Mouse (Mus musculus) embryonic facial prominence, embryonic 10.5 days (tissue): ENCODE results near the gene Tas2r143. TPM values are rescaled to one million over a fixed set of nuclear protein-coding genes. Genes with fewer than 3 reads are reported as not detected.

Source experiments
- DNase-seq: peaks from one replicate; pipeline ENCODE4 v3.0.0-alpha.2; 2017; ENCODE audit warnings: low spot score
- H3K27ac ChIP-seq: fragments of 300-500 bp; sonication (generic); replicated peaks from 2 replicates; pipeline ENCODE4 v1.5.1; 2016; ENCODE audit warnings: mild to moderate bottlenecking
- H3K27me3 ChIP-seq: fragments of 300-500 bp; sonication (generic); replicated peaks from 2 replicates; pipeline ENCODE4 v1.6.1; 2016; ENCODE audit warnings: low read depth, mild to moderate bottlenecking; ENCODE audit not compliant: poor library complexity, severe bottlenecking
- H3K36me3 ChIP-seq: fragments of 300-500 bp; sonication (generic); replicated peaks from 2 replicates; pipeline ENCODE4 v1.6.1; 2016; ENCODE audit warnings: mild to moderate bottlenecking, moderate library complexity
- H3K4me1 ChIP-seq: fragments of 300-500 bp; sonication (generic); 2 replicates; pipeline ENCODE4 v1.6.1; 2016
- H3K4me3 ChIP-seq: fragments of 300-500 bp; sonication (generic); 2 replicates; pipeline ENCODE4 v1.5.1; 2016; ENCODE audit warnings: mild to moderate bottlenecking, moderate library complexity
- H3K9me3 ChIP-seq: fragments of 300-500 bp; sonication (generic); 2 replicates; pipeline ENCODE4 v1.6.1; 2016; ENCODE audit warnings: mild to moderate bottlenecking
- WGBS: fragments of 180-500 bp; shearing (Covaris S2); methylation state at CpG from one replicate; pipeline ENCODE4 v1.1.7; 2016; 5-methylcytosine and 5-hydroxymethylcytosine counted together
- polyA plus RNA-seq: library from polyadenylated mRNA; unstranded; fragments of >200 nt; fragmentation: Nextera tagmentation; extraction: Ambion mirVana; gene quantifications from 2 replicates; pipeline ENCODE4 v1.2.1, GENCODE M21; 2016

The Tas2r143 gene
- polyA plus RNA-seq, 1 experiment from 2014 or later: not detected

GRCm38 (mm10) chr6:42383360-42383759 lies 16.7 kb upstream of the Tas2r143 start:
- Histone ChIP-seq H3K36me3 (no peaks in the 10 kb centered on the region), H3K27me3 (no peaks in the 10 kb centered on the region), H3K9me3 (no peaks in the 10 kb centered on the region), H3K4me1 (peaks cover 10% of the 10 kb centered on the region), H3K4me3 (no peak overlapping the region), H3K27ac (no peak overlapping the region)
- DNase-seq: no peak
- 90% methylated on average over 5 of the region's 5 CpGs for WGBS

DNA sequence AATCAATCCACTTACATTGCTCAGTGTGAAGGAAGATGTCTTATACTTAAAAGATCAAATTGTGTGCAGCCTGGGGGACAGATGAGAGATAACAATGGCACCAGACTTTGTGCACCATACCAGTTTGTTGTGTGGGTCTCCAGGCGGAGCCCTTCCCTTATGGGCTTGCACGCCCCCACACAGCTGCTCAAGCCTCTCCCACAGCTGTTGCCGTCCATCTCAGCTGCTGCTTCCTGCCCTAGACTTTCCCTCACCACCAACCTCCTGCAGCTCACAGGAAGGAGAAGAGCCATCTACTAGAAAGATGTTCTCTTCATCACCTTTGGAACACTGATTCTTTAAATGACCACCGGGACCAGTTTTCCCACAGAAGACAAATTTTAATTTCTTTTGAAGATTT lies 14.4 kb upstream of the Tas2r143 start:
- H3K27ac ChIP-seq: no peak overlapping the region
- WGBS: 84% methylated on average over 4 of the region's 4 CpGs
- H3K4me3 ChIP-seq: no peak overlapping the region
- no peaks in the 10 kb centered on the region for H3K27me3 ChIP-seq
- no peak for DNase-seq
- no peaks in the 10 kb centered on the region for H3K36me3 ChIP-seq
- no peaks in the 10 kb centered on the region for H3K9me3 ChIP-seq
- peaks cover 10% of the 10 kb centered on the region for H3K4me1 ChIP-seq

DNA sequence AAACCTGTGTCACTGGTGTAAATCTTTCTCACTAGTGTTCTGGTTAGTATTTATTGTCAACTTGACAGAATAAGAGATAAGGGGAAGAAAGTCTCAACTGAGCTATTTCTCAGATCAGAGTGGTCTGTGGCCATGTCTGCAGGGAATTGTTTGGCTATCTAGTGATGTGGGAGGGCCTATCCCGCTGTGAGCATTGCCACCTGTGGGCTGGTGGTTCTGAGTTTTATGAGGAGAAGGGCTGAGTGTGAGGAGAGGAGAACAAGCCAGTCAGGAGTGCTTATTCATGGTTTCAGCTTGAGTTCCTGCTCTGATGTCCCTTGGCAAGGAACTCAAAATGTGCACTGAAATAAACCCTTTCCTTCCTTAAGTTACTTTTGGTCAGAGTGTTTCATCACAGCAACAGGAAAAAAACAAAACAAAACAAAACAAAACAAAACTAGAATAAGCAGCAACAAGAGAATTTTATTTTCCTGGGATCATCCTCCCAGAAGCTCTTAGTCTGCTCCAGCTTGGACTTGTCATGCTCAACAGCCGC lies 8.2 kb upstream of the Tas2r143 start:
- Histone ChIP-seq H3K4me1 (no peaks in the 10 kb centered on the region), H3K27ac (no peak overlapping the region), H3K27me3 (no peaks in the 10 kb centered on the region), H3K9me3 (no peaks in the 10 kb centered on the region), H3K4me3 (no peak overlapping the region), H3K36me3 (no peaks in the 10 kb centered on the region)
- 60% methylated on average over 2 of the region's 2 CpGs for WGBS
- no peak for DNase-seq

- no peak for DNase-seq
- no peak overlapping the region for H3K27ac ChIP-seq
Observed at GRCm38 (mm10) chr6:42395960-42396809, 3.9 kb upstream of the Tas2r143 start.

DNA sequence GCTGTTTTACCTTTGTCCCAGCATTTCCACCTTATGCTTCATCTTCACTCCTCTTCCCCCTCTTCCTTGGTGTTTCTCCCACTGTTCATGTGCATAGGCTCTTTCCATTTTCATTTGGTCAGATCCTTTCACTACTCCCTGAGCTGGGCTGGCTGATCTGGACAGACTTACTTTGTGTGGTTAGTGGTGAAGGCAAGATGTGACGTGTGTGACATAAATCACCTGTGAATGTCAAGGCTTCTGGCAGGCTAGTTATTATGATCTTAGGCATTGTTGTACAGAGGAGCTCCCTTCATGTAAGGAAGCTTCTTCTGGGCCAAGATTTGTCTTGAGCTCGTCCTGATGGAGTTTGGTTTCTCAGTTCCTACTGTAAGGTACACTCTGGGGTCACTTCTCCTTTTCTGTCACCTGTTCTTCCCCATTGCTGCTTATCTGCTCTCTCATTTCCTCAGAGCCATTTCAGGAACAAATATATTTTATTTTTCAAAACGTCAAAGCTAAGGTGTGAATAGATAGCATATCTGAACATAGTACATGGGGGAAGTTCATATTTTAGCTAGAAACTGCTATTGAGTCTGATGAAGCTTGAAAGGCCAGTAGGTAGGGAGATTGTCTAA lies 2.9 kb upstream of the Tas2r143 start:
- no peak overlapping the region for H3K27ac ChIP-seq

More at GRCm38 (mm10) chr6:42395960-42396809, 3.9 kb upstream of the Tas2r143 start:
- H3K4me1 ChIP-seq: no peaks in the 10 kb centered on the region
- no peaks in the 10 kb centered on the region for H3K9me3 ChIP-seq
- no peak overlapping the region for H3K4me3 ChIP-seq
- no peaks in the 10 kb centered on the region for H3K27me3 ChIP-seq
- H3K36me3 ChIP-seq: no peaks in the 10 kb centered on the region
- 82% methylated on average over 9 of the region's 9 CpGs for WGBS

DNA sequence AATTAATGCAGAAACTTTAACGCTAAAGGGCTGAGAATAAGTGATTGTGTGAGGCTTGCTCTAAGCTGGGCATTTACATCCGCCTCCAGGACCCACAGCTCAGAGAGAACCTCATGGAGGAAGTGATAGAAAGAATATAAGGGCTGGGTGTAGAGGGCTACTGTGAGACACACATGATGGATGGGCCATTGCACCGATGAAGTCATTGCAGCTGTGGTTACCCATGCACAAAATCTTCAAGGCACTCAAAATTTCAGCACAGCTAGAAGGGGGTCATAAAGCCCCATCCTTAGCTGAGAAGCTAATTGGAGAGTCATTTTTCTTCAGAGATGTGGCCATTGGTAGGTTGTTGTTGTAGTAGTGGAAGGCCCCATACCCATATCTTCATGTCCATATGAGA lies 1.8 kb upstream of the Tas2r143 start:
- Histone ChIP-seq H3K27ac (no peak overlapping the region), H3K9me3 (no peaks in the 10 kb centered on the region), H3K4me1 (no peaks in the 10 kb centered on the region), H3K4me3 (no peak overlapping the region), H3K36me3 (no peaks in the 10 kb centered on the region), H3K27me3 (no peaks in the 10 kb centered on the region)
- 90% methylated on average over 3 of the region's 3 CpGs for WGBS
- no peak for DNase-seq

More for the DNA sequence above, 2.9 kb upstream of the Tas2r143 start:
- no peaks in the 10 kb centered on the region for H3K36me3 ChIP-seq
- WGBS: 78% methylated on average over 3 of the region's 3 CpGs
- no peak for DNase-seq
- H3K4me3 ChIP-seq: no peak overlapping the region
- H3K4me1 ChIP-seq: no peaks in the 10 kb centered on the region
- no peaks in the 10 kb centered on the region for H3K9me3 ChIP-seq
- no peaks in the 10 kb centered on the region for H3K27me3 ChIP-seq

- Histone ChIP-seq H3K36me3 (no peaks in the 10 kb centered on the region), H3K27ac (no peak overlapping the region), H3K27me3 (no peaks in the 10 kb centered on the region), H3K4me1 (no peaks in the 10 kb centered on the region), H3K4me3 (no peak overlapping the region), H3K9me3 (no peaks in the 10 kb centered on the region)
- WGBS: 96% methylated on average over 1 of the region's 1 CpGs
- DNase-seq: no peak
Observed at GRCm38 (mm10) chr6:42398998-42399397, 1.0 kb upstream of the Tas2r143 start.

DNA sequence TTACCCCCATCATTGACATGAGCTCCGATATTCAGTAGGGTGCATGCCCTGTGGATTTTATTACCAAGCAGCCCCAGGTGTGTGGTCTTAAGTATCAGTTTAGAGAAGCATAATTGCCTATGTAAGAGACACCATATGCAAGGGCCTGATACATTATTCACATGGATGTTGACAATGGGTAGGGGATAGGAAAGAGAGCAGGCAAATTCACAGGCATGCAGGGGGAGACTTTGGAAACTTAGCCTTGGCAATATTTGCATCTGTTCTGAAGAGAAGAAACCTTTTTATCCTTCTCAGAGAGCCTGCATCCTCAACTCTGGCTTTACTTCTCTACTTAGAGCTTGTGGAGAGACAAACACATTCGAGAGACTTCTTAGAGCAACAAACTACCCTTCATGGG lies 5.1 kb downstream of the Tas2r143 start, which contains the start of gene Tas2r135:
Gene Tas2r135, plus strand, starts transcription at position 301 of the 400 bp plus-strand sequence.
- Histone ChIP-seq H3K4me3 (no peak within 1 kb of the TSS), H3K27ac (no peak within 1 kb of the TSS), H3K36me3 (no peaks in the 10 kb centered on the region), H3K4me1 (0 out of 2 replicates have a peak, but pooled peaks cover 7% of the 10 kb centered on the region), H3K27me3 (no peaks in the 10 kb centered on the region), H3K9me3 (no peaks in the 10 kb centered on the region)
- 93% methylated on average over 2 of the region's 2 CpGs for WGBS
- no peak for DNase-seq

DNA sequence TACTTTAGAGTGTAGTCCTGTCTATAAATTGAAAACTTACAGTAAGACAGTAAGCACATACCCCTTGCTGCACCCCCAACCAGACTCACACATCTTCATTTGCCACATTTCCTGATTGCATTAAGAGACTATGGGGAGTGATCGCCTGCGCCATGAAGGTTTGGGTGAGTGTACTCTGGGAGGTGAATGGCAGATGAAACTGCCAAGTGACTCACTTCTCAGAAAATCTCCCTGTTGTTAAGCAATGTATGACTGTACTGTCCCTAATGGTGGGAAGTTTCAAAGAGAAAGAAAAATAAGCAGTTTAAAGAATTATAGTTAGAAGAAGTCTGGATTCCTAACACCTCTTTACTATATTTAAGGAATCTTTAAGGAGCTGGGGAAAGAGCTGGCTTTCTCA lies 19.4 kb downstream of the Tas2r143 start:
- no peak overlapping the region for H3K4me3 ChIP-seq
- H3K36me3 ChIP-seq: no peaks in the 10 kb centered on the region
- no peak for DNase-seq
- no peak overlapping the region for H3K27ac ChIP-seq
- H3K9me3 ChIP-seq: no peaks in the 10 kb centered on the region
- H3K4me1 ChIP-seq: no peaks in the 10 kb centered on the region
- no peaks in the 10 kb centered on the region for H3K27me3 ChIP-seq
- 97% methylated on average over 2 of the region's 2 CpGs for WGBS

DNA sequence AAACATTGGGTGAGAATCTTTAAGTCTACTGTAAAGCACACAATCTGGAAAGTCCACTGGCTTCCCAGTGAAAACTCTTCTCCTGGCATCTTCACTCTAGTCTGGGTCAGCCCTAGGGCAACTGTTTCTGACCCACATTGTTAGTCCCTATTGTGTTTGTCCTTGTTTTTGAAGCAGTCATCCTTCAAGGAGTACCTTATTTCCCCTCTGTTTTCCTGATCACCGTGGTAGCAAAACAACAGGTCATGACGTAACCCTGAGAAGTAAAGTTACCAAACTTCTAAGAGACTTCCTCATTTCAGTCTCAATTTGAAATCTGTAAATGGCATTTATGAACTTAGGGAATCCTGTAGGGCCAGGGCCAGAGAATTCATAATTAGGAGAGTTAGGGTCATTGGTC lies 21.4 kb downstream of the Tas2r143 start:
- Histone ChIP-seq H3K4me3 (no peak overlapping the region), H3K9me3 (no peaks in the 10 kb centered on the region), H3K27me3 (no peaks in the 10 kb centered on the region), H3K27ac (no peak overlapping the region), H3K4me1 (no peaks in the 10 kb centered on the region), H3K36me3 (no peaks in the 10 kb centered on the region)
- 71% methylated on average over 2 of the region's 2 CpGs for WGBS
- DNase-seq: no peak

DNA sequence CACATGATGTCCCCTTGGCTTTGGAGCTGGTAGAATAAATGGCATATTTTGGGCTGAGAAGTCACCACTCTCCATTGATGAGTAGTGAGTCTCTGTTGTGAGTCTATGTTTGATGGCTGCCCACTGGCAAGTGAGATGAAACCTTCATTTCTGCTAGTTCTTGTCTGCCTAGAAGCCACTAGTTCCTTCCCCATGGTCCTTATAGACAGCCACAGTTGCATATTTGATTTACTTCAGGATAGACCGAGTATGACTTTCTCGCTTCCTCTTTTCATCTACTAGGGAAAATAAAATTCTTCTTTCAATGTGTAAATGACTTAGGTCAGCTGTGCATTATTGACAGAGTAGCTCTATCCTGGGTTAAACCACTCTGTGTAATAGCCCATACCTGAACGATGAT lies 24.4 kb downstream of the Tas2r143 start:
- 88% methylated on average over 3 of the region's 3 CpGs for WGBS
- no peaks in the 10 kb centered on the region for H3K36me3 ChIP-seq

GRCm38 (mm10) chr6:42426337-42426736 lies 26.3 kb downstream of the Tas2r143 start:
- 86% methylated on average over 4 of the region's 4 CpGs for WGBS
- DNase-seq: no peak
- H3K9me3 ChIP-seq: no peaks in the 10 kb centered on the region
- H3K4me3 ChIP-seq: no peak overlapping the region
- H3K36me3 ChIP-seq: no peaks in the 10 kb centered on the region
- no peaks in the 10 kb centered on the region for H3K27me3 ChIP-seq
- H3K4me1 ChIP-seq: no peaks in the 10 kb centered on the region
- no peak overlapping the region for H3K27ac ChIP-seq

More for the DNA sequence above, 24.4 kb downstream of the Tas2r143 start:
- Histone ChIP-seq H3K27me3 (no peaks in the 10 kb centered on the region), H3K27ac (no peak overlapping the region), H3K4me3 (no peak overlapping the region), H3K9me3 (no peaks in the 10 kb centered on the region), H3K4me1 (no peaks in the 10 kb centered on the region)
- no peak for DNase-seq

DNA sequence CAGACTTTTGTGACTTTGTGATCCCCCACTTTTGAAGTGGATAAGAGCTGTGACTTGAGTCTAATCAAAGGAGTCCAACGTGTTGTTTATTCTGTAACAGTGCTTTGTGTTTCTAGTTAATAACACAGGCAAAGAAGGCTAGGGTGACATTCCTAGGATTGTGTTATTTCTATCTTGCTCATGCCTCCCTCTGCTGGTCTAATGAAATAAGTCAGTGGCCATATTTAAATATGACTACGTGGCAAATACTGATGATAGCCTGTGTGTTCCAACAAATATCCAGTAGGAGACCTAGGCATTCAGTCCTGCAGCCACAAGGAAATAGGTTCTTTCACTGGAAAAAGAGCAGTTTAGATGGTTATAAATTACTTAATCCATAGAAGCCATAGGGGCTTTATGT lies 33.5 kb downstream of the Tas2r143 start:
- no peak for DNase-seq

More for the DNA sequence above, 33.5 kb downstream of the Tas2r143 start:
- no peaks in the 10 kb centered on the region for H3K4me1 ChIP-seq
- no peak overlapping the region for H3K27ac ChIP-seq
- WGBS: 69% methylated on average over 2 of the region's 2 CpGs
- no peaks in the 10 kb centered on the region for H3K9me3 ChIP-seq
- no peaks in the 10 kb centered on the region for H3K36me3 ChIP-seq
- no peaks in the 10 kb centered on the region for H3K27me3 ChIP-seq
- H3K4me3 ChIP-seq: no peak overlapping the region
